Mouse (Mus musculus) liver, postnatal 0 days (tissue): Measurements from ENCODE around the gene Podn. TPM values are rescaled to one million over a fixed set of nuclear protein-coding genes. Genes with fewer than 3 reads are reported as not detected.
A peak's percentile ranks its signal among the peaks of the same experiment; 100 is the strongest.

Experiments used
- ATAC-seq: fragments of 200-750 bp; cut with Nextera tagmentation; 2 replicates; pipeline ENCODE4 v1.8.0; 2017; ENCODE audit warnings: mild to moderate bottlenecking, moderate library complexity
- DNase-seq: peaks from one replicate; pipeline ENCODE4 v3.0.0-alpha.2; 2016
- H3K27ac ChIP-seq: fragments of 300-500 bp; sonication (generic); 2 replicates; pipeline ENCODE4 v1.5.1; 2014; ENCODE audit warnings: antibody characterized with exemption, moderate library complexity, mild to moderate bottlenecking, low read depth
- H3K27me3 ChIP-seq: fragments of 300-500 bp; sonication (generic); 2 replicates; pipeline ENCODE4 v1.6.1; 2014; ENCODE audit warnings: low read length, control low read depth, mixed read lengths; ENCODE audit not compliant: insufficient read depth
- H3K36me3 ChIP-seq: fragments of 300-500 bp; sonication (generic); replicated peaks from 2 replicates; pipeline ENCODE4 v1.6.1; 2014; ENCODE audit warnings: mild to moderate bottlenecking, control low read depth, low read length, moderate library complexity, mixed read lengths; ENCODE audit not compliant: insufficient read depth
- H3K4me1 ChIP-seq: fragments of 300-500 bp; sonication (generic); 2 replicates; pipeline ENCODE4 v1.6.1; 2014; ENCODE audit warnings: antibody characterized with exemption, mild to moderate bottlenecking, control low read depth; ENCODE audit not compliant: insufficient read depth
- H3K4me2 ChIP-seq: fragments of 300-500 bp; sonication (generic); 2 replicates; pipeline ENCODE4 v1.6.1; 2014; ENCODE audit warnings: low read depth, mild to moderate bottlenecking, low read length, moderate library complexity, mixed read lengths
- H3K4me3 ChIP-seq: fragments of 300-500 bp; sonication (generic); 2 replicates; pipeline ENCODE4 v1.5.1; 2014; ENCODE audit warnings: low read depth, low read length
- H3K9ac ChIP-seq: fragments of 300-500 bp; sonication (generic); replicated peaks from 2 replicates; pipeline ENCODE4 v1.6.1; 2014; ENCODE audit warnings: mild to moderate bottlenecking, moderate library complexity
- H3K9me3 ChIP-seq: fragments of 300-500 bp; sonication (generic); 2 replicates; pipeline ENCODE4 v1.6.1; 2016; ENCODE audit warnings: mild to moderate bottlenecking, control low read depth, low read length, mixed read lengths
- CTCF ChIP-seq: sonication (generic); IDR thresholded peaks from 2 replicates; pipeline ENCODE4 v1.5.1; 2016; ENCODE audit warnings: antibody characterized with exemption, low read depth
- EP300 ChIP-seq: IDR thresholded peaks from 2 replicates; pipeline ENCODE4 v1.6.1; 2016; ENCODE audit warnings: antibody characterized with exemption, low read depth, mild to moderate bottlenecking
- WGBS: fragments of 180-500 bp; shearing (Covaris S2); extraction: QIAGEN DNeasy Blood & Tissue Kit; methylation state at CpG from one replicate; pipeline ENCODE4 v1.1.7; 2014; ENCODE audit not compliant: insufficient replicate concordance; 5-methylcytosine and 5-hydroxymethylcytosine counted together
- polyA plus RNA-seq: library from polyadenylated mRNA; unstranded; fragments of >200 nt; fragmentation: Nextera tagmentation; extraction: Ambion mirVana; gene quantifications from 2 replicates; pipeline ENCODE4 v1.2.1, GENCODE M21; 2015

Gene Podn
- polyA plus RNA-seq, 1 experiment from 2014 or later = 0.43 TPM

DNA sequence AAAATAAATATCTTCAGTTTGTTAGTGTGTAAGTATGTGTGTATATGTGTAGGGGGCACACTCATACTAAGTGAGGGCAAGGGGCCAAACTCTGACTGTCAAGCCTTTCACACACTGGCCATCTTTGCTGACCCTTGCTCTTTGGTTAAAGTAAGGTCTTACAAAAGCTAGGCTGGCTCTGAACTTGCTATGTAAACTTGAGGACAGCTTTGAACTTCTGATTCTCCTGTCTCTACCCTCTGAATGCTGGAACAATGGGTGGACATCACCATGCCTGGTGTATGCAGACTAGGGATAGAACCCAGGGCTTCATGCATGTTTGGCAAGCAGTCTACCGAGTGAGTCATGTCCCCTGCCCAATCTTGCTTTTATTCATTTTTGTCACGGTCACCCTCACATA, 20.2 kb upstream of the Podn start:
- DNase-seq (no peak), ATAC-seq (peak; percentile 49)
- no peaks in the 10 kb centered on the region for H3K4me1 ChIP-seq
- TF ChIP-seq EP300 = no peak; the same call in 1 of the 2 replicates
- no peak for TF ChIP-seq CTCF
- peaks cover 5% of the 10 kb centered on the region; the same call in 1 of the 2 replicates for H3K36me3 ChIP-seq
- H3K4me2 ChIP-seq = peak overlapping the region; percentile 44; the same call in 1 of the 2 replicates
- no peak overlapping the region for H3K4me3 ChIP-seq
- H3K27me3 ChIP-seq = no peaks in the 10 kb centered on the region
- H3K9me3 ChIP-seq = no peaks in the 10 kb centered on the region
- no peak overlapping the region for H3K9ac ChIP-seq
- WGBS = 59% methylated on average over 2 of the region's 2 CpGs
- 0 out of 2 replicates have a peak overlapping the region, but pooled peaks have one; percentile 44 for H3K27ac ChIP-seq

GRCm38 (mm10) chr4:108110706-108111105, 14.5 kb upstream of the Podn start:
- Histone ChIP-seq H3K27ac (no peak overlapping the region), H3K9me3 (no peaks in the 10 kb centered on the region), H3K4me3 (no peak overlapping the region), H3K9ac (no peak overlapping the region), H3K4me2 (no peak overlapping the region), H3K4me1 (no peaks in the 10 kb centered on the region), H3K36me3 (peaks cover 25% of the 10 kb centered on the region), H3K27me3 (no peaks in the 10 kb centered on the region)
- ATAC-seq = no peak
- WGBS = 84% methylated on average over 2 of the region's 2 CpGs
- TF ChIP-seq CTCF (no peak), EP300 (no peak)
- DNase-seq = no peak

- TF ChIP-seq CTCF (no peak), EP300 (no peak)
- Histone ChIP-seq H3K4me1 (no peaks in the 10 kb centered on the region), H3K4me2 (no peak overlapping the region), H3K9ac (no peak overlapping the region), H3K9me3 (no peaks in the 10 kb centered on the region), H3K36me3 (peaks cover 29% of the 10 kb centered on the region), H3K27ac (no peak overlapping the region), H3K27me3 (no peaks in the 10 kb centered on the region), H3K4me3 (no peak overlapping the region)
- ATAC-seq (no peak), DNase-seq (no peak)
- WGBS = 90% methylated on average over 7 of the region's 7 CpGs
Measured at GRCm38 (mm10) chr4:108109728-108110127, 13.5 kb upstream of the Podn start.

- WGBS = 83% methylated on average over 6 of the region's 6 CpGs
- H3K27ac ChIP-seq = no peak overlapping the region
Measured at GRCm38 (mm10) chr4:108092741-108093397, 3.4 kb downstream of the Podn start.

GRCm38 (mm10) chr4:108083993-108084392, 12.3 kb downstream of the Podn start:
- peaks cover 10% of the 10 kb centered on the region; the same call in 1 of the 2 replicates for H3K36me3 ChIP-seq
- H3K4me3 ChIP-seq = no peak overlapping the region
- H3K9ac ChIP-seq = no peak overlapping the region
- no peaks in the 10 kb centered on the region for H3K27me3 ChIP-seq
- peak overlapping the region; percentile 60; the same call in 1 of the 2 replicates for H3K27ac ChIP-seq
- peaks cover 10% of the 10 kb centered on the region for H3K4me1 ChIP-seq
- no peak overlapping the region for H3K4me2 ChIP-seq
- ATAC-seq (no peak), DNase-seq (no peak)
- TF ChIP-seq CTCF (no peak), EP300 (no peak)
- H3K9me3 ChIP-seq = no peaks in the 10 kb centered on the region
- 91% methylated on average over 2 of the region's 2 CpGs for WGBS

More at GRCm38 (mm10) chr4:108092741-108093397, 3.4 kb downstream of the Podn start:
- no peak overlapping the region for H3K4me3 ChIP-seq
- no peak overlapping the region for H3K9ac ChIP-seq
- H3K9me3 ChIP-seq = no peaks in the 10 kb centered on the region
- ATAC-seq = no peak
- no peak for DNase-seq
- H3K4me1 ChIP-seq = no peaks in the 10 kb centered on the region
- no peak overlapping the region for H3K4me2 ChIP-seq
- TF ChIP-seq CTCF (no peak), EP300 (no peak)
- no peaks in the 10 kb centered on the region for H3K27me3 ChIP-seq
- H3K36me3 ChIP-seq = peaks cover 27% of the 10 kb centered on the region

DNA sequence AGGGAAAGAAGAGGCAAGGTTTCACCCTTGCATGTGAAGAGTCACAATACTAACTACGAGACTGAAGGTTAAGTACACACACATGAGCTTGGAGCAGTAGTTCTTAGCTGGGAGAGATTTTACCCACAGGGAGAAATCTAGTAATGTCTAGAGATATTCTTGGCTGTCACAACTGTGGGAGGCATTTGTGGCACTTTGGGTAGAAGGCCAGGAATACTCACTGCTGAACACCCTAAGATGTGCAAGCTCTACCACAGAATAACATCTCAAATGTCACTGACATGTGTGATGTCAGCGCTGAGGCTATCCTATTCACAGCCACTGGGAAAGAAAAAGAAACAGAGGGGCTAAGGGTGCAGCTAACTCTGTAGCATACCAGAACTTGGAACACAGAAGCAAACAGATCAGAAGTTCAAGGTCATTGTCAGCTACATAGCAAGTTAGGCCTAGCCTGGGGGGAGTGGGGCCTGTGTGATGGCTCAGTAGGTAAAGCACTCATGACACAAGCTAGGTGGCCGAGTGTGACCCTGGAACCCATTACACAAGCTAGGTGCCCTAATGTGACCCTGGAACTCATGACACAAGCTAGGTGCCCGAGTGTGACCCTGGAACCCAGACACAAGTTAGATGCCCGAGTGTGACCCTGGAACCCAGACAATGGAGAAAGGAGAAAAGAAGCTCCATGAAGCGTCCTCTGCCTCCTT, 13.1 kb downstream of the Podn start:
- no peaks in the 10 kb centered on the region for H3K27me3 ChIP-seq
- no peak overlapping the region for H3K9ac ChIP-seq
- H3K4me1 ChIP-seq = peaks cover 10% of the 10 kb centered on the region
- TF ChIP-seq CTCF = no peak
- TF ChIP-seq EP300 = peak; percentile 51; the same call in 1 of the 2 replicates
- peak; percentile 91 for ATAC-seq
- peaks cover 10% of the 10 kb centered on the region; the same call in 1 of the 2 replicates for H3K36me3 ChIP-seq
- H3K4me2 ChIP-seq = no peak overlapping the region
- H3K4me3 ChIP-seq = no peak overlapping the region
- H3K9me3 ChIP-seq = no peaks in the 10 kb centered on the region
- peak; percentile 68 for DNase-seq
- 61% methylated on average over 6 of the region's 6 CpGs for WGBS
- H3K27ac ChIP-seq = peak overlapping the region; percentile 60
